Mouse (Mus musculus): ENCODE measurements around the gene Rpl41.

- TF ChIP-seq CTCF (IDR thresholded peaks at IDR 0.05; ENCODE audit: borderline replicate concordance, control insufficient read depth, extremely low read depth, insufficient read depth, low read length, poor library complexity) (no peak), POLR2A (IDR thresholded peaks at IDR 0.05; ENCODE audit: control insufficient read depth, extremely low read depth, insufficient read depth, low read length, poor library complexity) (no peak)
Measured at GRCm38 (mm10) chr10:128587120-128587519, 38.0 kb upstream of the Rpl41 start.

Measured in thymus, adult 2 months (tissue).